Mouse (Mus musculus): Measurements from ENCODE around the gene Hs3st2.

Hs3st2 gene

GRCm38 (mm10) chr7:121391225-121391983 lies at the start of gene Hs3st2:
Hs3st2 (plus strand) TSS chr7:121391859.
- no peak for TF ChIP-seq GATA4 (IDR thresholded peaks at IDR 0.05; ENCODE audit: insufficient replicate concordance, low read length)

GRCm38 (mm10) chr7:121348284-121348963 lies 43.2 kb upstream of the Hs3st2 start:
- TF ChIP-seq GATA4 (IDR thresholded peaks at IDR 0.05; ENCODE audit: insufficient replicate concordance, low read length): no peak

GRCm38 (mm10) chr7:121351688-121352087 lies 40.0 kb upstream of the Hs3st2 start:
- TF ChIP-seq GATA4 (IDR thresholded peaks at IDR 0.05; ENCODE audit: insufficient replicate concordance, low read length): no peak

- TF ChIP-seq GATA4 (IDR thresholded peaks at IDR 0.05; ENCODE audit: insufficient replicate concordance, low read length): no peak
These were observed 26.1 kb upstream of the Hs3st2 start for GRCm38 (mm10) chr7:121365584-121365983.

GRCm38 (mm10) chr7:121367185-121367584 lies 24.5 kb upstream of the Hs3st2 start:
- no peak for TF ChIP-seq GATA4 (IDR thresholded peaks at IDR 0.05; ENCODE audit: insufficient replicate concordance, low read length)

- no peak for TF ChIP-seq GATA4 (IDR thresholded peaks at IDR 0.05; ENCODE audit: insufficient replicate concordance, low read length)
These were observed 19.7 kb upstream of the Hs3st2 start for GRCm38 (mm10) chr7:121371990-121372389.

GRCm38 (mm10) chr7:121375456-121375855 lies 16.2 kb upstream of the Hs3st2 start:
- no peak for TF ChIP-seq GATA4 (IDR thresholded peaks at IDR 0.05; ENCODE audit: insufficient replicate concordance, low read length)

GRCm38 (mm10) chr7:121378942-121379341 lies 12.7 kb upstream of the Hs3st2 start:
- no peak for TF ChIP-seq GATA4 (IDR thresholded peaks at IDR 0.05; ENCODE audit: insufficient replicate concordance, low read length)

- no peak for TF ChIP-seq GATA4 (IDR thresholded peaks at IDR 0.05; ENCODE audit: insufficient replicate concordance, low read length)
These were observed 503 bp downstream of the Hs3st2 start for GRCm38 (mm10) chr7:121391984-121392739.

GRCm38 (mm10) chr7:121392740-121392993 lies 1.0 kb downstream of the Hs3st2 start:
- TF ChIP-seq GATA4 (IDR thresholded peaks at IDR 0.05; ENCODE audit: insufficient replicate concordance, low read length): no peak

- no peak for TF ChIP-seq GATA4 (IDR thresholded peaks at IDR 0.05; ENCODE audit: insufficient replicate concordance, low read length)
These were observed 2.2 kb downstream of the Hs3st2 start for GRCm38 (mm10) chr7:121393884-121394283.

GRCm38 (mm10) chr7:121394875-121395274 lies 3.2 kb downstream of the Hs3st2 start:
- TF ChIP-seq GATA4 (IDR thresholded peaks at IDR 0.05; ENCODE audit: insufficient replicate concordance, low read length): no peak

GRCm38 (mm10) chr7:121410716-121411506 lies 19.3 kb downstream of the Hs3st2 start:
- TF ChIP-seq GATA4 (IDR thresholded peaks at IDR 0.05; ENCODE audit: insufficient replicate concordance, low read length): no peak

GRCm38 (mm10) chr7:121411507-121411898 lies 19.8 kb downstream of the Hs3st2 start:
- no peak for TF ChIP-seq GATA4 (IDR thresholded peaks at IDR 0.05; ENCODE audit: insufficient replicate concordance, low read length)

GRCm38 (mm10) chr7:121436884-121437283 lies 45.2 kb downstream of the Hs3st2 start:
- no peak for TF ChIP-seq GATA4 (IDR thresholded peaks at IDR 0.05; ENCODE audit: insufficient replicate concordance, low read length)
